Mouse (Mus musculus) cerebellum, adult 2 months (tissue): ENCODE data around the gene Map2k5.

ENCODE experiments used
- CTCF ChIP-seq: fragments of 200-500 bp; IDR thresholded peaks from 2 replicates; pipeline ENCODE4 v1.5.1; 2011; ENCODE audit warnings: low read depth, mild to moderate bottlenecking, control low read depth, low read length, moderate library complexity, borderline replicate concordance; ENCODE audit not compliant: insufficient read depth
- POLR2A ChIP-seq: fragments of 200-500 bp; IDR thresholded peaks from 2 replicates; pipeline ENCODE4 v1.6.1; 2011; ENCODE audit warnings: low read length, control low read depth, borderline replicate concordance; ENCODE audit not compliant: insufficient read depth

- TF ChIP-seq CTCF, result no peak
- no peak for TF ChIP-seq POLR2A
These were observed 176.1 kb downstream of the Map2k5 start for GRCm38 (mm10) chr9:63201376-63202323.
